Mouse (Mus musculus) MEL (cell line): ENCODE data around the gene Olfr1329. TPM values are rescaled to one million over a fixed set of nuclear protein-coding genes. Genes with fewer than 3 reads are reported as not detected.
"Not testable (repeated sequence)": the region's sequence is repeated elsewhere in the genome, so short reads cannot be mapped to it uniquely, and the experiment has no call there.

Source experiments
- DNase-seq: peaks from one replicate; pipeline ENCODE4 v3.0.0; 2011; ENCODE audit warnings: low read depth, low spot score
- H3K27ac ChIP-seq: 2 replicates; pipeline ENCODE4 v1.5.1; 2012; ENCODE audit warnings: low read depth, mild to moderate bottlenecking, control low read depth, low read length, moderate library complexity; ENCODE audit not compliant: control insufficient read depth
- H3K27me3 ChIP-seq, 2 experiments: fragments of 150-350 bp in 1 of 2; sonication (generic) in 1 of 2; 2 replicates each; pipeline ENCODE4 v1.6.1; 2012; ENCODE audit warnings: low read length in 2 of 2, mild to moderate bottlenecking in 2 of 2, improper control_type of control experiment in 1 of 2, moderate library complexity in 1 of 2; ENCODE audit not compliant: insufficient read depth in 2 of 2, control insufficient read depth in 1 of 2
- H3K36me3 ChIP-seq, 2 experiments: 2 replicates each; pipeline ENCODE4 v1.6.1; 2012 to 2014; ENCODE audit warnings: low read length in 2 of 2, improper control_type of control experiment in 1 of 2, inconsistent platforms in 1 of 2, mild to moderate bottlenecking in 1 of 2; ENCODE audit not compliant: insufficient read depth in 2 of 2, control insufficient read depth in 1 of 2
- H3K4me1 ChIP-seq, 2 experiments: fragments of 150-350 bp in 1 of 2; sonication (generic) in 1 of 2; 2 replicates each; pipeline ENCODE4 v1.6.1; 2012; ENCODE audit warnings: low read length in 2 of 2, improper control_type of control experiment in 1 of 2, mild to moderate bottlenecking in 1 of 2; ENCODE audit not compliant: insufficient read depth in 2 of 2, control insufficient read depth in 1 of 2
- H3K4me3 ChIP-seq, 2 experiments: fragments of 150-350 bp in 1 of 2; sonication (generic) in 1 of 2; 2 replicates each; pipeline ENCODE4 v1.5.1; 2012; ENCODE audit warnings: low read depth in 2 of 2, low read length in 2 of 2, mild to moderate bottlenecking in 2 of 2, moderate library complexity in 2 of 2, control low read depth in 1 of 2, improper control_type of control experiment in 1 of 2; ENCODE audit not compliant: control insufficient read depth in 1 of 2, insufficient read depth in 1 of 2
- H3K79me2 ChIP-seq: 2 replicates; pipeline ENCODE4 v1.6.1; 2012; ENCODE audit warnings: mild to moderate bottlenecking, low read length, moderate library complexity; ENCODE audit not compliant: control insufficient read depth, poor library complexity, insufficient read depth
- H3K9ac ChIP-seq: 2 replicates; pipeline ENCODE4 v1.6.1; 2012; ENCODE audit warnings: low read depth, mild to moderate bottlenecking, control low read depth, low read length, moderate library complexity; ENCODE audit not compliant: control insufficient read depth, poor library complexity, severe bottlenecking
- H3K9me3 ChIP-seq: fragments of 150-350 bp; sonication (generic); replicated peaks from 2 replicates; pipeline ENCODE4 v1.6.1; 2012; ENCODE audit warnings: mild to moderate bottlenecking, low read length, improper control_type of control experiment, moderate library complexity; ENCODE audit not compliant: insufficient read depth
- CHD1 ChIP-seq: IDR thresholded peaks from 2 replicates; pipeline ENCODE4 v1.6.1; 2012; ENCODE audit warnings: low read depth, mild to moderate bottlenecking, inconsistent platforms, low read length, improper control_type of control experiment
- CHD2 ChIP-seq: IDR thresholded peaks from 2 replicates; pipeline ENCODE4 v1.6.1; 2011; ENCODE audit warnings: low read length, improper control_type of control experiment
- EP300 ChIP-seq, 2 experiments: IDR thresholded peaks; 2 replicates each; pipeline ENCODE4 v1.6.1; 2011; ENCODE audit warnings: improper control_type of control experiment in 2 of 2, low read length in 2 of 2, low read depth in 1 of 2, mild to moderate bottlenecking in 1 of 2
- GATA1 ChIP-seq: IDR thresholded peaks from 2 replicates; pipeline ENCODE4 v1.6.1; 2011; ENCODE audit warnings: low read depth, low read length, improper control_type of control experiment
- MAFK ChIP-seq: IDR thresholded peaks from 2 replicates; pipeline ENCODE4 v1.6.1; 2011; ENCODE audit warnings: low read depth, mild to moderate bottlenecking, low read length, improper control_type of control experiment, borderline replicate concordance
- MAX ChIP-seq: IDR thresholded peaks from 2 replicates; pipeline ENCODE4 v1.6.1; 2011; ENCODE audit warnings: low read length, improper control_type of control experiment
- MYB ChIP-seq: IDR thresholded peaks from 2 replicates; pipeline ENCODE4 v1.6.1; 2011; ENCODE audit warnings: mild to moderate bottlenecking, low read depth, low read length, improper control_type of control experiment
- MYC ChIP-seq: IDR thresholded peaks from 2 replicates; pipeline ENCODE4 v1.6.1; 2011; ENCODE audit warnings: low read depth, mild to moderate bottlenecking, low read length, improper control_type of control experiment, moderate library complexity
- NELFE ChIP-seq: IDR thresholded peaks from 2 replicates; pipeline ENCODE4 v1.6.1; 2011; ENCODE audit warnings: low read depth, low read length, improper control_type of control experiment
- POLR2AphosphoS5 ChIP-seq: IDR thresholded peaks from 2 replicates; pipeline ENCODE4 v1.6.1; 2012; ENCODE audit warnings: low read depth, borderline replicate concordance, mild to moderate bottlenecking, inconsistent platforms, low read length, moderate library complexity, mixed read lengths
- SMC3 ChIP-seq: IDR thresholded peaks from 2 replicates; pipeline ENCODE4 v1.6.1; 2011; ENCODE audit warnings: low read depth, low read length, improper control_type of control experiment
- TAL1 ChIP-seq: IDR thresholded peaks from 2 replicates; pipeline ENCODE4 v1.6.1; 2012; ENCODE audit warnings: mild to moderate bottlenecking, inconsistent platforms, low read length, moderate library complexity, mixed read lengths
- TBP ChIP-seq: IDR thresholded peaks from 2 replicates; pipeline ENCODE4 v1.8.0; 2011; ENCODE audit warnings: low read depth, low read length, improper control_type of control experiment
- TCF12 ChIP-seq: IDR thresholded peaks from 2 replicates; pipeline ENCODE4 v1.6.1; 2014; ENCODE audit warnings: low read depth, mild to moderate bottlenecking, inconsistent platforms, low read length, improper control_type of control experiment, moderate library complexity
- ZKSCAN1 ChIP-seq: IDR thresholded peaks from 2 replicates; pipeline ENCODE4 v1.6.1; 2012; ENCODE audit warnings: low read depth, mild to moderate bottlenecking, inconsistent platforms, low read length, improper control_type of control experiment, moderate library complexity
- ZNF384 ChIP-seq: IDR thresholded peaks from 2 replicates; pipeline ENCODE4 v1.6.1; 2012; ENCODE audit warnings: low read depth, mild to moderate bottlenecking, inconsistent platforms, low read length, improper control_type of control experiment
- polyA plus RNA-seq, 2 experiments: library from polyadenylated mRNA; stranded (reverse) in 1 of 2; unstranded in 1 of 2; fragments of >175 nt in 1 of 2; fragments of >200 nt in 1 of 2; gene quantifications; 2 replicates each; pipeline versions ENCODE4 v1.2.1 to v1.2.4; 2012; ENCODE audit warnings: low replicate concordance in 2 of 2, low read depth in 1 of 2; ENCODE audit not compliant: insufficient read length in 2 of 2, insufficient read depth in 1 of 2, missing spikeins in 1 of 2
- total RNA-seq: library from RNA; depleted of rRNA; stranded (reverse); fragments of 300-350 nt; gene quantifications from 2 replicates; pipeline ENCODE4 v1.2.3, GENCODE M21; 2012; rRNA removed

The Olfr1329 gene
- total RNA-seq (not detected in 2 replicates), polyA plus RNA-seq (not detected)

- not testable (repeated sequence) for H3K27ac ChIP-seq, H3K36me3 ChIP-seq, H3K27me3 ChIP-seq, H3K9me3 ChIP-seq, H3K4me1 ChIP-seq, H3K9ac ChIP-seq, DNase-seq, H3K79me2 ChIP-seq, H3K4me3 ChIP-seq
These were observed at the start of gene Olfr1329 for GRCm38 (mm10) chr4:118917365-118917764. Gene Olfr1329, minus strand, starts transcription at chr4:118917465.

- Histone ChIP-seq H3K9ac (no peak within 1 kb of the TSS), H3K4me3 (no peak within 1 kb of the TSS), H3K27me3 (peaks cover 0 to 1% of the 10 kb centered on the region in 2 experiments; a peak in 2 of 4 replicates), H3K79me2 (no peaks in the 10 kb centered on the region), H3K4me1 (no peaks in the 10 kb centered on the region), H3K9me3 (no peaks in the 10 kb centered on the region), H3K36me3 (no peaks in the 10 kb centered on the region), H3K27ac (no peak within 1 kb of the TSS)
- no peak for DNase-seq
- TF ChIP-seq TCF12: no peak
- no peak for TF ChIP-seq TBP
- TF ChIP-seq EP300 (IDR thresholded peaks at IDR 0.05; ENCODE audit: low read depth in 1 of 2, low read length in 2 of 2): no peak
- no peak for TF ChIP-seq MYC
- no peak for TF ChIP-seq POLR2AphosphoS5
- TF ChIP-seq NELFE: no peak
- TF ChIP-seq CHD2: no peak
- TF ChIP-seq, all 39 proteins: peak for 0
These were observed 43.9 kb upstream of the Olfr1329 start, which contains the start of gene Lao1 for GRCm38 (mm10) chr4:118961141-118961628. Gene Lao1, plus strand, starts transcription at chr4:118961578.

- Histone ChIP-seq H3K9ac (no peak overlapping the region), H3K27me3 (peaks cover 1 to 4% of the 10 kb centered on the region in 2 experiments; a peak in 2 of 4 replicates), H3K79me2 (no peaks in the 10 kb centered on the region), H3K27ac (no peak overlapping the region), H3K9me3 (no peaks in the 10 kb centered on the region), H3K4me3 (no peak overlapping the region), H3K4me1 (no peaks in the 10 kb centered on the region), H3K36me3 (no peaks in the 10 kb centered on the region)
- no peak for TF ChIP-seq MAX
- TF ChIP-seq TAL1: no peak
- TF ChIP-seq MYB: no peak
- TF ChIP-seq CHD1: no peak
- TF ChIP-seq ZNF384: no peak
- TF ChIP-seq SMC3: no peak
- TF ChIP-seq GATA1: no peak
- TF ChIP-seq MAFK: no peak
- no peak for TF ChIP-seq ZKSCAN1
- no peak for TF ChIP-seq NELFE
- no peak for DNase-seq
These were observed 41.5 kb upstream of the Olfr1329 start for GRCm38 (mm10) chr4:118958812-118959211.
